Mouse (Mus musculus) MEL-GATA-1-ER (cell line): ENCODE measurements around the gene Ptpn14.
"Not testable (repeated sequence)": the region's sequence is repeated elsewhere in the genome, so short reads cannot be mapped to it uniquely, and the experiment has no call there.

Experiments
- DNase-seq: peaks from one replicate; pipeline ENCODE4 v3.0.0-alpha.2; 2012; ENCODE audit warnings: low read depth; ENCODE audit errors: extremely low read depth

Ptpn14 gene

DNA sequence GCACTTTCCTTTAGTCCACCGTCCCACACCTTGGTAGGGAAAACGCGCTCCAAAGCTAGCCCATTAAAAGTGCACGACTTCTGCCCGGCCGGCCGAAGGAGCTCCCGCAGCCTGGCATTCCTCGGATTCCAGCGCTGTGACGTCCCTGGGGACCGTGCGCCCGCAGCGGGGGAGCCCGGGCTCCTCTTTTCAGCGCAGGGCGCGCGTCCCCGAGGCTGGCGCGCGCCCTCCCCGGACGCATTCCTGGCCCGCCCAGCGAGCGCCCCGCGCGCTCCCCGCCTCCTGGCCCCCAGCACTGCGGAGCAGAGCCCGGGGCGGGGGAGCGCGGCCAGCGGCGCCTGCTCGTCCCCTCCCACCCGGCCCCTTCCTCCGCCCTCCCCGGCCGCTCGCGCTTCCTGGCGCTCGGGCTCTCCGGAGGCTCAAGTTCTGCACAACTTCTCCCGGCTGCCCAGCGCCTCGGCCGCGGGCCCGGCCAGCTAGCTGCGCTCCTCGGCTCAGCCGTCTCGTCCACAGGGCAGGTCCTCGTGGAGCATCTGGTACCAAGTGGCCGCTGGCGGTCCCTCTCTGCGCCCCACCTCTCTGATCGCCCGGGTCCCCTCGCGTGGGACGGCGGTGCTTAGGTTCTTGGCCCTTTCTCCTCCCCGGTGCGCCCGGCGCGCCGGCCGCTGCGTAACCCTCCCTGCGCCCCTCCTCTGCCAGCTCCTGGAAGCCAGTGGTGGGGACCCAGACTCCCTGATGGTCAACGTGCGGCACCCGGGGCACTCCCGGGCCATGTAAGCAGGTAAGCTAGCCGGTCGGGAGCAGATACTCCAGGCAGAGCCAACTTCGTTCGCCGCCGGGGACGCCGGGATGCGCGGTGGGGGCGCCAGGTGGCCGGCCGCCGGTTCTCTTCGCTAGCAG lies at the start of gene Ptpn14:
Gene Ptpn14 (plus strand): TSS at position 385 of the 900 bp plus-strand sequence.
- no peak for DNase-seq

DNA sequence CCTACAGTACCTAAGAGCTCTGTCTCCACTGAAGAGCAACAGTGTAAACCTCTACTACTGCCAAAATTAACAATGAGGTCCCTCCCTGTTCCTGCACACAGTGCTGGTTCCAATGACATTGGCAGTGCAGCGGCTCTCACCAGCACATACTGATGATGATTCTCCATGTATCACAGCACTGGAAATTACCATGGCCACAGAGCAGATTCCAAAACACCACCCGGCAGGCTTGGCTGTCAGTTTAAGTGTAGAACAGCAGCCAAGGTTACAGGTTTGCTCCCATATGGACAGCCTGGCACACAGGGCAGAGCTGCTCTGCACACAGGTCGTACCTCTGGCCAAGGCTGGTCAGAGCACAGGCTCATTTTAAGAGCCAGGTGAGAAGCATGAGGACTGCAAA lies 48.5 kb upstream of the Ptpn14 start:
- DNase-seq = no peak

DNA sequence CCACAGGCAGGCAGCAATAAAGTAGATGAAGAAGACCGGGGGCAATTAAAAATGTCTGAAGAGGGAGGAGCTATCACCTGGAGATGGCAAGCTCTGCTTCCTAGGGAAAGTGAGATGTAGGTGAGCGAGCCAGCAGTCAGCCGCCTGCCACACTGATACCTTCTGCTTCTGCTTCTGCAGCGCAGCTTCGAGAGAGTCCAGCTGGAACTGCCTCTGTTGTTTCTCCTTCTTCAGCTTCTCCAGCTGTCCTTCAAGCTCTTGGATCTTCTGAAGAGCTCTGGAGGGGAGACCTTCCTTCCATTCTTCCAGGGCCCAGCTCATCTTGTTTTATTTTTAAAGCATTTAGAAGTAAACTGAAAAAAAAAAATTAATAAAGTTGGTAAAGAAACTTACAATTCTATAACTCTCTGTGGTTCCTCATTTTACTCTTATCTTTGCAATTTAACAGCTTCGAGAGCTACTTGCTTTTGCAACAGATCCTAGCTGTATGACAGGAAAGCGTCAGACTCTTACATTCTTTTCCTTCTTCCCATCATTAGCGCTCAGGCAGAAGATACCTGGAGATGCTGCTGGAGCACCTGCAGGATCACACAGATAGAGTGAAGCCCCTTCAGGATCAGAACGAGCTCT lies 43.2 kb upstream of the Ptpn14 start:
- peak; percentile 56 for DNase-seq

- peak; percentile 31 for DNase-seq
These were observed 42.0 kb upstream of the Ptpn14 start for GRCm38 (mm10) chr1:189686025-189686424.

- peak; percentile 94 for DNase-seq
These were observed 40.2 kb upstream of the Ptpn14 start, which contains the start of gene Cenpf for GRCm38 (mm10) chr1:189687654-189688387. Cenpf (minus strand) TSS chr1:189688086.

GRCm38 (mm10) chr1:189688388-189688750 lies 39.7 kb upstream of the Ptpn14 start:
- no peak for DNase-seq

- DNase-seq = no peak
These were observed 38.8 kb upstream of the Ptpn14 start for GRCm38 (mm10) chr1:189689050-189689833.

- DNase-seq = not testable (repeated sequence)
These were observed 35.6 kb upstream of the Ptpn14 start for GRCm38 (mm10) chr1:189692442-189692841.

DNA sequence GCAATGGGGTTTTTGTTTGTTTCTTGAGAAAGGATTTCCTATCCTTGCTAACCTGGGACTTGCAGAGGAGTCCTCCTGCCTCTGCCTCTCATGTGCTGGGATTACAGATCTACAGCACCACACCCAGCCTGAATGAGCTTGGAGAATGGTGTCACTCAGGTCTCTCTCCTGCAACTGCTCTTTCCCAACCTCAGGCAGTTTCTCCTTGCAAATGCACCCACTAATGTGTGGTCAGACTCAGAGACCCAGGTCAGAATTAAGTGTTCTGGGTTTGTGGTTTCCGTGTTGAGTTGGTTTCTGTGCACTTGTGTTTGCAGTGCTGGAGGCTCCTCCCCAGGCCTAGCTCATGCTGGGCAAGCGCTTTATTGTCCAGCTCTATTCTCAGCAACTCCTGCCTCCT lies 33.7 kb upstream of the Ptpn14 start:
- no peak for DNase-seq

DNA sequence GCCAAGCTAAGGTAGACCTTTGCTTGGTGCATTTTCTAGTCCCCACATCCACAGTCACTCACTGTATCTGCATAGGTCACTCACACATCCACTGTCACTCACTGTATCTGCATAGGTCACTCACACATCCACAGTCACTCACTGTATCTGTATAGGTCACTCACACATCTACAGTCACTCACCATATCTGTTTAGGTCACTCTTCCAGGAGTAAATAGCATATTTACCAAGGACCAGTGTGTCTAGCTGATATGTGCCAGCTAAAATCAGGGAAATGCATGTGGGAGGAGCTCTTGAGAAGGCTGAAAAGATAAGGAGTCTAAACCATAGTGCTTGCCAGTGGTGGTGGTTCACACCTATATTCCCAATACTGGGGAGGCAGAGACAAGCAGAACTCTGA lies 32.7 kb upstream of the Ptpn14 start:
- no peak for DNase-seq

DNA sequence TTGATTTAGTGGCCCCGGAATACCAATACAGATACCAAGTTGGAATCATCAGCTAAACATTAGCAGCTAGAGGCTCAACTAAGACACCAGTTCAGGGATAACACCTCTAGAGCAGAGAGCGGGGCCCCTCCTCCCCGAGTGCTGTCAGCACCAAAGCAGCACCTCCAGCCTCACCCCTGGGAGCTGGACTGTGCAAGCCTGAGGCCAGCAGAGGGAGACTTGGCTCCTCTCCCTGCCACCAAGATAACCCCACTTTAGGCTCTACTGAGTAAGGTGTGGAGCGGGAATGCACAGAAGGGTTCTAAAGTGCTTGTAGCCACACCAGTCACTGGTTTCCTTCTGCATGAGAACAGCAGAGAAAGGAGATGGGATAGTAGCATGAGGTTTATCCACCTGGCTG lies 29.7 kb upstream of the Ptpn14 start:
- DNase-seq = no peak

GRCm38 (mm10) chr1:189700186-189700585 lies 27.9 kb upstream of the Ptpn14 start:
- no peak for DNase-seq

DNA sequence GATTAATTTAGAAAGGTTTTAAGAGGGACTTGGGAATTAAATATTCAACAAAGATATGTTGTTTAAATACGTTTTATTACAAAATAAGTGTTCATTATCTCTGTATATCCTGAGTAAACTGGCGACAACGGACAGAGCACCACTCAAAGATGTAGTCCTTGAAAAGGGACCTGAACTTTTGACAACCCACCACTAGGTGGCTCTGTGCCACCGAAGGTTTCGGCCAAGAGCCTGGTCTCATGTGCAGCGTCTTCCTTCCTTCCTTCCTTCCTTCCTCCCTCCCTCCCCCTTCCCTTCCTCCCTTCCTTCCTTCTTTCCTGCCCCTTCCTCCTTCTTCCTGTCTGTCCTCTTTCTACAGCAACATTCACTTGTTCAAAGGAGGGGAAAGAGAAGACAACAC lies 27.1 kb upstream of the Ptpn14 start:
- peak; percentile 43 for DNase-seq

DNA sequence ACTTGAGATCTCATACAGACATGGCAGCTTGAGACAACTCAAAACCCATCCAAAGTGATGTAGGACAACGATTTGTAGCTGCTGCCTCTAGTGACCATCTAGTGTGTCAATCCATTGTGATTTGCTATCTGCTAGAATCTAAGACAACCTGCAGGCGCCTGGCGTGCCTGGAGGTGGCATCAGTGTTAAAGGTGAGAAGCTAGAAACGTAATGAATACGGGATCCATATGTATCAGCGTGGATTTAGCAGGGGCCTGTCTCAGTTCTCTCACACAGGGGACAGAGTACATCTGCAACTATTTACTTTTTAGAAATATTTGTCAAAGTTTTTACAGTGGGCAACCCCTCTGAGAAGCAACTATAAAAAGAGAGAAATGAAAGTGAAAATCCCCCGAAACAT lies 24.9 kb upstream of the Ptpn14 start:
- no peak for DNase-seq

GRCm38 (mm10) chr1:189703591-189703990 lies 24.5 kb upstream of the Ptpn14 start:
- DNase-seq = no peak

GRCm38 (mm10) chr1:189706040-189706645 lies 21.9 kb upstream of the Ptpn14 start:
- DNase-seq = no peak

- no peak for DNase-seq
These were observed 21.1 kb upstream of the Ptpn14 start for GRCm38 (mm10) chr1:189707014-189707413.

DNA sequence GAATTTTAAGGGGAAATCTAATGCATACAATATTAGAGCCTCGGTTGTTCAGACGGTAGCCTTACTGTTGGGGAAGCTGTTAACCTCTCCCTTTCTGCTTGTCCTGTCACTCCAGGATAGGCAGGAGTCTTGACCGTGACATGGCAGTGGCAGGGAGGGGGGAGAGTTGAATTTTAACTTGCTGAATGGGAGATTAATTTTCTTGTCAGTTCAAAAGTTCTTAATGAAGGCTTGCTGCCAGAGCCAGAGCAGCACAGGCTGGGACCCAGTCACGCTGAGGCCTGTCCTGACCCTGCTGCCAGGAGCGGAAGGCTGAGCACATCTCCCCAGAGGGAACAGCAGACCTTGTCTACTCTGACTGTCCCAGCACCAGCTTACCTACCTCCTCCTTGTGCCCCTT lies 20.6 kb upstream of the Ptpn14 start:
- DNase-seq = no peak

GRCm38 (mm10) chr1:189709001-189709400 lies 19.1 kb upstream of the Ptpn14 start:
- no peak for DNase-seq

- DNase-seq = no peak
These were observed 11.9 kb upstream of the Ptpn14 start for GRCm38 (mm10) chr1:189715915-189716797.
